Mouse (Mus musculus): ENCODE results near the gene Fam47c. TPM values are rescaled to one million over a fixed set of nuclear protein-coding genes. Genes with fewer than 3 reads are reported as not detected.

The Fam47c gene
- not detected in 2 replicates for polyA plus RNA-seq (2016; fragmentation: Nextera tagmentation; extraction: Ambion mirVana)

DNA sequence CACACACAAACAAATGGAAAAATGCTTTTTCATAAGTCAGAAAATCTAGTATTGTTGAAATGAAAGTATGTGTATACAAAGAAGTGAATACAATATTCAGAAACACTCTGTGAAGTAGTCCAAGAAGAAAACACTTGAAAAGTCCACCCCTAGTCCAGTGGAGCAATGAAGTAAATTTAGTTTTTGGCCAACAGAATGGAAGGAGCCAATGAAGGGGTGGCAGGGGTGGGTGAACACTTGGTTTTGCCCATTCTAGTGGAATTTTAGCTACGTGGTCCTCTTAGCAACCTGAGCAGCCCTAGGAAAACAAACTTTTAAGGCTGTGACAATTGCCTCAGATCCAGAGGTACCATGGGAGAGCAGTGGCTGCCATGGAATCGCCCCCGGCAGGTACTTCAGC, at the start of gene Fam47c:
TSS of gene Fam47c (plus strand) at position 301 of the 400 bp plus-strand sequence.
- no peaks in the 10 kb centered on the region for H3K36me3 ChIP-seq
- no peaks in the 10 kb centered on the region for H3K4me1 ChIP-seq

DNA sequence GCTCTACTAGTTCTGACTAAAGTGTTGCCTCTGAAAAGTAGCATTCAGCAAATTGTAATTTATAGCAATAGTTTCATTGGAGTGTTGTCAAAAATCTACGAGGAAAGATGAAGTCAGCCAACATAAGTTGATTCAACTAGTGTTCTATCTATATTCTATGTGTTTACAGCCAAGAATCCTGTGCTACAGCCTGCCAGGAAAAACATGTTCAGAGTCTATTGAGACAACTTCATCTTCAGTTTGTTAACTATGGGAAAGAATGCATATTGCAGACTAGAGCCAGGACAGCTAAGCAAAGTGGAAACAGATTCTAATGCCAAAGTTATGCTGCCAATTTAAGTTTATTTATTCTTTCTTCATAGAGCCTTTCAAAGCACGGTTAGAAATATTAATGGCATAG, 31.8 kb downstream of the Fam47c start:
- Histone ChIP-seq H3K36me3 (no peaks in the 10 kb centered on the region), H3K9ac (no peak overlapping the region), H3K4me3 (no peak overlapping the region), H3K27ac (no peak overlapping the region), H3K9me3 (no peaks in the 10 kb centered on the region), H3K4me1 (no peaks in the 10 kb centered on the region), H3K27me3 (replicated peaks) (no peaks in the 10 kb centered on the region), H3K4me2 (replicated peaks) (no peak overlapping the region)
- 73% methylated on average over 2 of the region's 2 CpGs for WGBS
- no peak for ATAC-seq (ENCODE audit: low FRiP score, low read depth)

More for the DNA sequence above, at the start of gene Fam47c:
- Histone ChIP-seq H3K4me2 (replicated peaks) (no peak within 1 kb of the TSS), H3K9ac (no peak within 1 kb of the TSS), H3K4me3 (no peak within 1 kb of the TSS), H3K27ac (no peak within 1 kb of the TSS), H3K27me3 (replicated peaks) (no peaks in the 10 kb centered on the region), H3K9me3 (no peaks in the 10 kb centered on the region)
- no peak for ATAC-seq (ENCODE audit: low FRiP score, low read depth)
- WGBS = 88% methylated on average over 3 of the region's 3 CpGs

DNA sequence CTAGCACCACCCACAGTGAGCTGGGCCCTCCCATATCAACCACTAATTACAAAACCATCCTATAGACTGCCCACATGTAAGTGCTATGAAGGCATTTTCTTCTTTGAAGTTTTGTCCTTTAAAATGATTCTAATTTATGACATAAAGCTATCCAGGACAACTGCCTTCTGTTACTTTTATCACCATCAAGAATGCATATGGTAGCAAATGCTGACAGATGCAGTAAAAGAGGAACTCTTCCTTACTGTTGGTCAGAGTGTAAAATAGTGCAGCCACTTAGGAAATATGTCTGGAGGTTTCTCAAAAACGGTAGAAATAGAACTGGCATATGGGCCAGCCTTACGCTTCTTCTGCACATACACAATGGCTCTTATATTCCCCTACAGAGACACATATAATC, 39.5 kb downstream of the Fam47c start:
- Histone ChIP-seq H3K9ac (no peak overlapping the region), H3K9me3 (no peaks in the 10 kb centered on the region), H3K4me3 (no peak overlapping the region), H3K4me1 (no peaks in the 10 kb centered on the region), H3K4me2 (replicated peaks) (no peak overlapping the region), H3K27ac (no peak overlapping the region), H3K36me3 (no peaks in the 10 kb centered on the region), H3K27me3 (replicated peaks) (no peaks in the 10 kb centered on the region)
- 75% methylated on average over 2 of the region's 2 CpGs for WGBS
- no peak for ATAC-seq (ENCODE audit: low FRiP score, low read depth)

Other genes starting within 250 kb of the Fam47c start
- gene Prrg1, start 153.9 kb upstream of the Fam47c start, polyA plus RNA-seq (2016; fragmentation: Nextera tagmentation; extraction: Ambion mirVana) = 4.7 and 5.8 TPM in 2 replicates